8 mouse cellular contexts compared by ENCODE assay signal in genomic region chr3:105127881-105128280, GRCm38 (mm10).
DNase-seq lines count a peak whose midpoint lies in the region; ATAC-seq lines count a peak whose summit lies in the region.
"Had no signal": no experiment of that assay in that cellular context is flagged by ENCODE, and none has a peak within 500 bp of the region (broad histone marks: within the 10 kb centered on the region; RNA-seq: fewer than 3 reads in every experiment).

No protein-coding gene starts in this region.

- no peaks in the 10 kb centered on the region for H3K36me3 ChIP-seq in heart, embryonic 12.5 days
- H3K36me3 ChIP-seq in limb, embryonic 12.5 days: no peaks in the 10 kb centered on the region

- intact Hi-C loops in heart, postnatal 25 days (cut with DNase I): no loop called here

- ATAC-seq in heart, embryonic 12.5 days (ENCODE audit: insufficient number of reproducible peaks, low FRiP score): no peak
- peak; percentile 64 for ATAC-seq in limb, embryonic 12.5 days (ENCODE audit: insufficient number of reproducible peaks, insufficient read depth, low FRiP score, low TSS enrichment, low read depth)

- H3K4me3 ChIP-seq in heart, embryonic 12.5 days: no peak overlapping the region
- H3K4me3 ChIP-seq in limb, embryonic 12.5 days (replicated peaks): no peak overlapping the region

- H3K4me2 ChIP-seq in heart, embryonic 12.5 days: no peak overlapping the region
- no peak overlapping the region for H3K4me2 ChIP-seq in limb, embryonic 12.5 days

- peak overlapping the region; percentile 26; the same call in 1 of the 2 replicates for H3K9ac ChIP-seq in heart, embryonic 12.5 days
- H3K9ac ChIP-seq in limb, embryonic 12.5 days (replicated peaks): no peak overlapping the region

- peaks cover 6% of the 10 kb centered on the region; the same call in 1 of the 2 replicates for H3K4me1 ChIP-seq in heart, embryonic 12.5 days (replicated peaks)
- H3K4me1 ChIP-seq in limb, embryonic 12.5 days (replicated peaks): peaks cover 19% of the 10 kb centered on the region

- DNase-seq in heart, postnatal 25 days (ENCODE audit: low spot score): no peak
- DNase-seq in 3134 (ENCODE audit: extremely low read depth, insufficient read length, low spot score) (peak; percentile 25), NIH3T3 (ENCODE audit: low read depth) (peak; percentile 44)
- no peak for DNase-seq in thymus, adult 18-20 months
- DNase-seq in right cerebral cortex, postnatal 25 days: no peak
- DNase-seq: lung, postnatal 4 days had no signal

- H3K27ac ChIP-seq in heart, embryonic 12.5 days (ENCODE audit: poor library complexity, severe bottlenecking): no peak overlapping the region
- peak overlapping the region; percentile 62; the same call in 1 of the 2 replicates for H3K27ac ChIP-seq in limb, embryonic 12.5 days

- 57% methylated on average over 7 of the region's 7 CpGs for WGBS in heart, embryonic 12.5 days
- 34% methylated on average over 7 of the region's 7 CpGs for WGBS in limb, embryonic 12.5 days

- H3K9me3 ChIP-seq in heart, embryonic 12.5 days (replicated peaks): 0 out of 2 replicates have a peak, but pooled peaks cover 3% of the 10 kb centered on the region
- no peaks in the 10 kb centered on the region for H3K9me3 ChIP-seq in limb, embryonic 12.5 days

- H3K27me3 ChIP-seq in heart, embryonic 12.5 days (replicated peaks): no peaks in the 10 kb centered on the region
- no peaks in the 10 kb centered on the region for H3K27me3 ChIP-seq in limb, embryonic 12.5 days

Comparison
In these comparisons a context has a peak if more than half of its experiments do, and no peak if none do; other contexts are left out.
1. DNase-seq: peak in 3134 (single experiment) and NIH3T3 (single experiment); none in heart, postnatal 25 days (single experiment), thymus, adult 18-20 months (0 of 2) and right cerebral cortex, postnatal 25 days (single experiment).